Mouse (Mus musculus): ENCODE measurements around the gene Gtpbp8.

DNA sequence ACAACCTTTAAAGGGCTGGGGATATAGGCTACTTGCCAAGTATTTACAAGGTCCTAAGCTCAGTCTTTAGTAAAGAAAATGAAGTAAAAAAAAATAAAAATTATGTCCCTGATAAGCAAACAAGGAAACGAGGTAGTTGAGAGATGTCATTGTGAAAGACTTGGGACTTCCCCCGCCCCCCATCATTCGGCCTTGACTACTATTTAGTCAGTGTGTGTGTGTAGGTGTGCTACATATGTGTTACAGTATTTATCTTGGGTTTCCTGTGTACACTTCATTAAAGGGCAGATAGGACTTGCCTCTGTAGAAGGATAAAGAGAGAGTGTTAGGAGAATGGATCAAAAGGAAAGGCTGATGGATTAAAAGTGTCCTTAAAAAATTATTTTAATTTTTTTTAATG is 12.1 kb downstream of the Gtpbp8 start:
- no peak for TF ChIP-seq CTCF (IDR thresholded peaks at IDR 0.05; ENCODE audit: extremely low read depth, insufficient read depth, low read length)
- no peak for TF ChIP-seq POLR2A (IDR thresholded peaks at IDR 0.05; ENCODE audit: extremely low read depth, insufficient read depth, low read length)

Measured in cortical plate, adult 2 months (tissue).